In the genomic region with DNA sequence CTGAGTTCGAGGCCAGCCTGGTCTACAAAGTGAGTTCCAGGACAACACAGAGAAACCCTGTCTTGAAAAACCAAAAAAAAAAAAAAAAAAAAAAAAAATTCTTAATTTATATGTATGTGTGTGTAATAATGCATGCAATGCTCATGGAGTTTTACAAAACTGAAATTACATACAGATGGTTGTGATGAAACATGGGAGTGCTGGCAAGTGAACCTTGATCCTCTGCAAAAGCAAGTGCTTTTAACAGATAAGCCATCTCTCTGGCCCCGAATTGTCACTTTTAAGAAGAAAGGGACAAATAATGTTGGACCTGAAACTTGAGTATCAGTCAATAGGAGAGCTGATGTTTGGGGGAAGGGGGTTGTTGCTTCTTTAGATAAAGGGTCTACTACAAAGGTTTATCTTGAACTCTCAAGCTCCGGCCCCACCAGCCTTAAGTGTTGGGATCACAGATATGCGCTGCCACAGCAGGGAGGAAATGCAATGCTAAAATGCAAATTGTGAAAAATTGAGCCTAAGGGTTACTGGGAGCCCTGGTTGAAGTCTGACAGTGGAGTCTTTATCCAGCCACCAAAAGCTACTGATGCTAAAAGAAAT, we compare ENCODE assay signal across 18 mouse cellular contexts. TPM values are rescaled to one million over a fixed set of nuclear protein-coding genes. Genes with fewer than 3 reads are reported as not detected.
DNase-seq lines count a peak whose midpoint lies in the region; ATAC-seq and TF ChIP-seq lines count a peak whose summit lies in the region.
"Had no signal": no experiment of that assay in that cellular context is flagged by ENCODE, and none has a peak within 500 bp of the region (broad histone marks: within the 10 kb centered on the region; RNA-seq: fewer than 3 reads in every experiment).

No protein-coding gene starts in this region.

- H3K4me2 ChIP-seq in intestine, postnatal 0 days (replicated peaks; ENCODE audit: low read depth): peak overlapping the region; percentile 28
- peak overlapping the region; percentile 48 for H3K4me2 ChIP-seq in liver, embryonic 16.5 days (ENCODE audit: low read depth, low read length)
- H3K4me2 ChIP-seq: lung, embryonic 15.5 days had no signal

- TF ChIP-seq EP300 in MEL (IDR thresholded peaks at IDR 0.05; ENCODE audit: low read depth in 1 of 2, low read length in 2 of 2): peak; percentile 71 to 82

- DNase-seq in heart, adult 11 months: peak; percentile 76
- DNase-seq in heart, postnatal 36 days: no peak
- DNase-seq in MEL (ENCODE audit: low read depth, low spot score): peak; percentile 65
- no peak for DNase-seq in lung, postnatal 25 days (ENCODE audit: low spot score)
- no peak for DNase-seq in spleen, postnatal 10 days (ENCODE audit: low spot score in 2 of 2)
- no peak for DNase-seq in right cerebral cortex, postnatal 10 days (ENCODE audit: low spot score in 2 of 2)
- DNase-seq: cerebellum, adult 9-11 months; kidney, postnatal 10 days; layer of hippocampus, adult 9-11 months; right cerebral cortex, postnatal 14 days; thymus, postnatal 36 days had no signal

- H3K27ac ChIP-seq in MEL (ENCODE audit: control insufficient read depth, low read depth, low read length): peak overlapping the region; percentile 52
- H3K27ac ChIP-seq in intestine, postnatal 0 days (ENCODE audit: low read depth, low read length): peak overlapping the region; percentile 77
- H3K27ac ChIP-seq in liver, embryonic 16.5 days (ENCODE audit: low read length): peak overlapping the region; percentile 56
- H3K27ac ChIP-seq: lung, embryonic 15.5 days; neural tube, embryonic 12.5 days had no signal

- peaks cover 21% of the 10 kb centered on the region for H3K79me2 ChIP-seq in MEL (ENCODE audit: control insufficient read depth, insufficient read depth, low read length, poor library complexity)

- H3K36me3 ChIP-seq in MEL (ENCODE audit: control insufficient read depth in 1 of 2, insufficient read depth in 2 of 2, low read length in 2 of 2): peaks cover 0 to 31% of the 10 kb centered on the region in 2 experiments; a peak in 2 of 4 replicates
- 0 out of 2 replicates have a peak, but pooled peaks cover 5% of the 10 kb centered on the region for H3K36me3 ChIP-seq in intestine, postnatal 0 days (ENCODE audit: control insufficient read depth, insufficient read depth)
- no peaks in the 10 kb centered on the region for H3K36me3 ChIP-seq in liver, embryonic 16.5 days (ENCODE audit: control insufficient read depth, insufficient read depth)
- H3K36me3 ChIP-seq: heart, embryonic 10.5 days; lung, embryonic 15.5 days; neural tube, embryonic 12.5 days had no signal

- intact Hi-C loops in heart, postnatal 36 days (cut with DNase I): no loop called here

- H3K27me3 ChIP-seq in MEL (ENCODE audit: control insufficient read depth in 1 of 2, insufficient read depth in 2 of 2, low read length in 2 of 2): no peaks in the 10 kb centered on the region
- H3K27me3 ChIP-seq in intestine, postnatal 0 days (replicated peaks; ENCODE audit: control insufficient read depth, insufficient read depth, low read length): no peaks in the 10 kb centered on the region
- H3K27me3 ChIP-seq in liver, embryonic 16.5 days (ENCODE audit: control insufficient read depth, insufficient read depth, low read depth, low read length): no peaks in the 10 kb centered on the region
- H3K27me3 ChIP-seq: lung, embryonic 15.5 days; megakaryocyte, embryonic 14.5 days; neural tube, embryonic 12.5 days; Patski had no signal

- 53% methylated on average over 4 of the region's 4 CpGs for WGBS in intestine, postnatal 0 days
- 21% methylated on average over 4 of the region's 4 CpGs for WGBS in liver, embryonic 16.5 days (ENCODE audit: insufficient replicate concordance)

- H3K4me3 ChIP-seq in MEL (ENCODE audit: control insufficient read depth in 1 of 2, insufficient read depth in 1 of 2, low read depth in 2 of 2, low read length in 2 of 2): no peak overlapping the region
- no peak overlapping the region for H3K4me3 ChIP-seq in intestine, postnatal 0 days (ENCODE audit: low read depth, low read length)
- no peak overlapping the region for H3K4me3 ChIP-seq in liver, embryonic 16.5 days (ENCODE audit: low read depth, low read length)
- H3K4me3 ChIP-seq: lung, embryonic 15.5 days; megakaryocyte, embryonic 14.5 days; neural tube, embryonic 12.5 days had no signal

- ATAC-seq in intestine, postnatal 0 days: peak; percentile 64; the same call in 1 of the 2 replicates
- ATAC-seq in liver, embryonic 16.5 days (ENCODE audit: low read depth): peak; percentile 71
- ATAC-seq: Patski had no signal

- TF ChIP-seq CTCF in MEL (IDR thresholded peaks at IDR 0.05 in 2 of 3, conservative IDR thresholded peaks at IDR 0.05 in 1 of 3; ENCODE audit: control insufficient read depth in 1 of 3, insufficient read depth in 1 of 3, low read depth in 2 of 3, low read length in 3 of 3, poor library complexity in 1 of 3, severe bottlenecking in 1 of 3): no peak
- TF ChIP-seq CTCF in intestine, postnatal 0 days (IDR thresholded peaks at IDR 0.05; ENCODE audit: low read depth): no peak

- no peak overlapping the region for H3K9ac ChIP-seq in MEL (ENCODE audit: control insufficient read depth, low read depth, low read length, poor library complexity, severe bottlenecking)
- no peak overlapping the region for H3K9ac ChIP-seq in intestine, postnatal 0 days (ENCODE audit: low read depth, low read length)
- H3K9ac ChIP-seq in liver, embryonic 16.5 days (ENCODE audit: low read depth, low read length): no peak overlapping the region
- H3K9ac ChIP-seq: lung, embryonic 15.5 days; neural tube, embryonic 12.5 days had no signal

- TF ChIP-seq POLR2A in MEL (IDR thresholded peaks at IDR 0.05; ENCODE audit: control insufficient read depth in 1 of 2, insufficient read depth in 1 of 2, low read depth in 1 of 2, low read length in 2 of 2, poor library complexity in 1 of 2): no peak

- H3K4me1 ChIP-seq in MEL (ENCODE audit: control insufficient read depth in 1 of 2, insufficient read depth in 2 of 2, low read length in 2 of 2): peaks cover 16 to 21% of the 10 kb centered on the region in 2 experiments
- H3K4me1 ChIP-seq in intestine, postnatal 0 days (replicated peaks; ENCODE audit: control insufficient read depth, insufficient read depth, low read length): peaks cover under 1% of the 10 kb centered on the region; the same call in 1 of the 2 replicates
- peaks cover 33% of the 10 kb centered on the region for H3K4me1 ChIP-seq in liver, embryonic 16.5 days (ENCODE audit: control insufficient read depth, low read depth, low read length)

- H3K9me3 ChIP-seq in MEL (replicated peaks; ENCODE audit: insufficient read depth, low read length): no peaks in the 10 kb centered on the region
- H3K9me3 ChIP-seq in intestine, postnatal 0 days (ENCODE audit: control insufficient read depth): no peaks in the 10 kb centered on the region
- no peaks in the 10 kb centered on the region for H3K9me3 ChIP-seq in liver, embryonic 16.5 days (replicated peaks; ENCODE audit: control insufficient read depth, low read length)
- H3K9me3 ChIP-seq: heart, embryonic 10.5 days; lung, embryonic 15.5 days; megakaryocyte, embryonic 14.5 days; neural tube, embryonic 12.5 days had no signal

- no peak for TF ChIP-seq RAD21 in MEL (IDR thresholded peaks at IDR 0.05; ENCODE audit: low read depth, low read length)

TF ChIP-seq in MEL, 35 proteins besides CTCF, POLR2A, EP300 and RAD21 (continues in another document):
- TF ChIP-seq ZMIZ1 (IDR thresholded peaks at IDR 0.05; ENCODE audit: low read depth, low read length) (0 out of 2 replicates have a peak, but pooled peaks have one; percentile 44), TBP (IDR thresholded peaks at IDR 0.05; ENCODE audit: low read depth, low read length) (no peak), MYB (IDR thresholded peaks at IDR 0.05; ENCODE audit: low read depth, low read length) (no peak), ZNF384 (IDR thresholded peaks at IDR 0.05; ENCODE audit: low read depth, low read length) (no peak), ZC3H11A (IDR thresholded peaks at IDR 0.05; ENCODE audit: low read depth, low read length) (no peak), GATA1 (IDR thresholded peaks at IDR 0.05; ENCODE audit: low read depth, low read length) (peak; percentile 81), MXI1 (IDR thresholded peaks at IDR 0.05; ENCODE audit: low read depth, low read length) (no peak), MYC (IDR thresholded peaks at IDR 0.05; ENCODE audit: low read depth, low read length) (no peak), POLR2AphosphoS5 (IDR thresholded peaks at IDR 0.05; ENCODE audit: borderline replicate concordance, low read depth, low read length) (no peak), GABPA (IDR thresholded peaks at IDR 0.05; ENCODE audit: low read depth, low read length) (no peak), E2F4 (IDR thresholded peaks at IDR 0.05; ENCODE audit: borderline replicate concordance, low read depth, low read length) (no peak), UBTF (IDR thresholded peaks at IDR 0.05; ENCODE audit: borderline replicate concordance, insufficient read depth, low read depth, low read length) (no peak), CHD1 (IDR thresholded peaks at IDR 0.05; ENCODE audit: low read depth, low read length) (no peak), SMC3 (IDR thresholded peaks at IDR 0.05; ENCODE audit: low read depth, low read length) (no peak), CHD2 (IDR thresholded peaks at IDR 0.05; ENCODE audit: low read length) (no peak; the same call in 1 of the 2 replicates), POLR2AphosphoS2 (IDR thresholded peaks at IDR 0.05; ENCODE audit: low read length) (no peak), KAT2A (conservative IDR thresholded peaks at IDR 0.05; ENCODE audit: low read depth, low read length) (no peak), ETS1 (IDR thresholded peaks at IDR 0.05; ENCODE audit: low read depth, low read length) (peak; percentile 36; the same call in 1 of the 2 replicates), MAZ (IDR thresholded peaks at IDR 0.05; ENCODE audit: low read depth, low read length) (no peak), MEF2A (IDR thresholded peaks at IDR 0.05; ENCODE audit: extremely low read depth, insufficient replicate concordance, low read depth, low read length, poor library complexity, severe bottlenecking) (no peak), MAX (IDR thresholded peaks at IDR 0.05; ENCODE audit: low read length) (no peak), NELFE (IDR thresholded peaks at IDR 0.05; ENCODE audit: low read depth, low read length) (no peak), BHLHE40 (IDR thresholded peaks at IDR 0.05; ENCODE audit: borderline replicate concordance, low read depth, low read length) (no peak), NRF1 (IDR thresholded peaks at IDR 0.05; ENCODE audit: insufficient read depth, low read depth, low read length, poor library complexity, severe bottlenecking) (no peak)

RNA-seq across cellular contexts. Expression of a gene that starts 41.5 kb away (rescaled TPM):
- total RNA-seq in heart, postnatal 36 days (2021): 10 to 100 TPM; 22.6 to 25.3 TPM
- total RNA-seq in MEL (2012; rRNA removed): 2.9 and 3.6 TPM in 2 replicates
- 10 to 100 TPM in 1 of 2 experiments, not detected in 1; 26.5 TPM for polyA plus RNA-seq in MEL (2012; ENCODE audit: insufficient read depth in 1 of 2, insufficient read length in 2 of 2, low read depth in 1 of 2, low replicate concordance in 2 of 2, missing spikeins in 1 of 2)
- polyA plus RNA-seq in intestine, postnatal 0 days (2015; fragmentation: Nextera tagmentation; extraction: Ambion mirVana): 3.1 and 3.7 TPM in 2 replicates
- 1.4 and 1.7 TPM in 2 replicates for polyA plus RNA-seq in liver, embryonic 16.5 days (2015; fragmentation: Nextera tagmentation; extraction: Ambion mirVana)

Comparison
In these comparisons a context has a peak if more than half of its experiments do, and no peak if none do; other contexts are left out.
1. DNase-seq: peak in heart, adult 11 months (single experiment) and MEL (single experiment); none in heart, postnatal 36 days (0 of 2), lung, postnatal 25 days (single experiment), spleen, postnatal 10 days (0 of 2) and right cerebral cortex, postnatal 10 days (0 of 2).
2. Peak in every context shown above with its lines, with median percentiles within 50 percentile points of each other: H3K27ac ChIP-seq.